Mouse (Mus musculus): ENCODE results near the gene D930020B18Rik. TPM values are rescaled to one million over a fixed set of nuclear protein-coding genes. Genes with fewer than 3 reads are reported as not detected.

The D930020B18Rik gene
- polyA plus RNA-seq, 1 experiment, result 2.8 TPM

DNA sequence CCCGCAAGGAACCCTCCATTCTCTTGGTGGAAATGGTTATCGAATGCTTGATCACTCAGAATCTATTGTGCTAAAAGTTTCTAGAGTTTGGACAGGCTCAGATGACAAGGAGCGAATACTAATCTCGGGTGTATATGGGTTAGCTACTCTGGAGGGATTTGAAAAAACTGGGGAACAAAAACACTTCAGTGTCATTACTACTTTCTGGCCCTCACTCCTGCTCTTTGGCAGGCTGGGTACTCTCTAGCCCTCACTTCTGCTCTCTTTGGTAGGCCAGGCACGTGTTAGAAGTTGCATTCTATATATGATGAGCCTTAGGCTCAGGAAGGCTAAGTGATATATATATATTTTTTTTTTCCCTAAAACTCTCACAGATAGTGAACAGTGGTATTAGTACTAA lies 1.8 kb upstream of the D930020B18Rik start:
- H3K4me1 ChIP-seq (ENCODE audit: control insufficient read depth, insufficient read depth, low read length), result peaks cover 7% of the 10 kb centered on the region
- H3K27ac ChIP-seq (ENCODE audit: control insufficient read depth, insufficient read depth, low read depth, low read length), result no peak overlapping the region
- H3K4me3 ChIP-seq (ENCODE audit: control insufficient read depth, low read depth, low read length), result peak overlapping the region; percentile 9; the same call in 1 of the 2 replicates
- TF ChIP-seq POLR2A (IDR thresholded peaks at IDR 0.05; ENCODE audit: control insufficient read depth, low read depth, low read length), result no peak
- no peak for TF ChIP-seq CTCF (IDR thresholded peaks at IDR 0.05; ENCODE audit: control insufficient read depth, insufficient read depth, insufficient replicate concordance, low read depth, low read length)
- H3K36me3 ChIP-seq (ENCODE audit: control insufficient read depth, insufficient read depth, low read length), result no peaks in the 10 kb centered on the region
- peaks cover 4% of the 10 kb centered on the region for H3K27me3 ChIP-seq (ENCODE audit: control insufficient read depth, insufficient read depth, low read length)

- TF ChIP-seq CTCF (IDR thresholded peaks at IDR 0.05; ENCODE audit: control insufficient read depth, insufficient read depth, insufficient replicate concordance, low read depth, low read length) (no peak; the same call in 1 of the 2 replicates), POLR2A (IDR thresholded peaks at IDR 0.05; ENCODE audit: control insufficient read depth, low read depth, low read length) (no peak)
- Histone ChIP-seq H3K27me3 (ENCODE audit: control insufficient read depth, insufficient read depth, low read length) (peaks cover 4% of the 10 kb centered on the region), H3K36me3 (ENCODE audit: control insufficient read depth, insufficient read depth, low read length) (no peaks in the 10 kb centered on the region), H3K27ac (ENCODE audit: control insufficient read depth, insufficient read depth, low read depth, low read length) (no peak overlapping the region), H3K4me1 (ENCODE audit: control insufficient read depth, insufficient read depth, low read length) (peaks cover 7% of the 10 kb centered on the region), H3K4me3 (ENCODE audit: control insufficient read depth, low read depth, low read length) (peak overlapping the region; percentile 81)
Measured at GRCm38 (mm10) chr10:121640150-121640930, 1.0 kb upstream of the D930020B18Rik start.

DNA sequence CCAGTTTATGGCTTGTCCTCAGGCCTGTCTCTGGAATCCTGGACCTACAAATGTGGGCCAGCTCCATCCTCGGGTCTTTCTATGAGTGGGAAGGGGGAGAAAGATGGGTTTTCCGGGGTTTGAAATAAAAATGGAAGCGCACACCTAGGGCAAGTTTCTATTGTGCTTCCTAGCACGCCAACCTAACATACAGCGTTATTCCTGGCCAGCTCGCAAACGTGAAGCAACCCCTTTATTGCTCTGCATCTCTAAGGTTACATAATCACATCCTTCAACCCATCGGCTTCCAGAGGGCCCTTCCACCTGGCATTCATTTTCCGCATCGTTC lies 480 bp upstream of the D930020B18Rik start:
- Histone ChIP-seq H3K4me3 (ENCODE audit: control insufficient read depth, low read depth, low read length) (peak overlapping the region; percentile 81), H3K4me1 (ENCODE audit: control insufficient read depth, insufficient read depth, low read length) (peaks cover 7% of the 10 kb centered on the region), H3K36me3 (ENCODE audit: control insufficient read depth, insufficient read depth, low read length) (no peaks in the 10 kb centered on the region), H3K27me3 (ENCODE audit: control insufficient read depth, insufficient read depth, low read length) (peaks cover 4% of the 10 kb centered on the region), H3K27ac (ENCODE audit: control insufficient read depth, insufficient read depth, low read depth, low read length) (no peak overlapping the region)
- no peak for TF ChIP-seq CTCF (IDR thresholded peaks at IDR 0.05; ENCODE audit: control insufficient read depth, insufficient read depth, insufficient replicate concordance, low read depth, low read length)
- TF ChIP-seq POLR2A (IDR thresholded peaks at IDR 0.05; ENCODE audit: control insufficient read depth, low read depth, low read length), result no peak

DNA sequence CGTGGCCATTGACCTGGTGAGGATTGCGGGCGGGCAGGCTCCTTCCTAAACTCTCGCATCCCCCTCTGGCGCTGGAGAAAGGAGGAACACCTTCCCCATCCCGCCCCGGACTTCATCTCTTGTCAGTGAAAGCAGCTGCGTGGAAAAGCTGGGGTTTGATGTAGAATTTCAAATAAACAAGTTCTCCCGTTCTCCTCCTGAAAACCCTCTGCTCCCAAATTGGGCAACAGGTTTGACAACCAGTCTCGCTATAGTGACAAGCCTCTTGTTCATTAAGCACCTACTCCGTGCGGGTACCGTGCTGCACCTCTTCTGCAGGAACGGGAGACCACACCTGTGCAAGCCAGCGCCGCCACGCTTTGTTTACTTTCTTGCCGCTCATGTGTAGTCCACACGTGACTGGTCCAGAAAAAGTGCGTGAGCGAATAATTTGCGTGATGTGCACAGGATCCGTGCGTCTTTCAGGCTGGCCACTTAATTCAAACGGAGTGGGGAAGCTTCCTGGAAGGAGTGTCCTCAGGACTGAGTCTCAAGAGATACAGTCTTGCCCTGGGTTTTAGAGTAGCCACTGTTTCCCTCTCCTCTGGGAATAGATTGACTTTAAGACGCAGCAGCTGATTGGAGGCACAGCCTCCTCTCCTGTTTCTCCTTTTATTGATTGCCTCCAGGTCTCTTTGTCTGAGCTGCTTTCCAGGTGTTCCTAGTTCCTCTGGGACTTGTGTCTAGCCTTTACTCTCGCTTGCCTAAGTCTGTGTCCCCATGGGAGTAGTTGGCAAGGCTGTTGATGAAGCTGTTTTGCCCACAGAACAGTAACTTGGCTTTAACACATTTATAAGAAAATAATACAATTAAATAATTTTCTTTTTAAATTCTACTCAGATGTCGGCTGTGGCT lies 913 bp downstream of the D930020B18Rik start:
- Histone ChIP-seq H3K4me1 (ENCODE audit: control insufficient read depth, insufficient read depth, low read length) (peaks cover 7% of the 10 kb centered on the region), H3K27me3 (ENCODE audit: control insufficient read depth, insufficient read depth, low read length) (peaks cover 4% of the 10 kb centered on the region), H3K4me3 (ENCODE audit: control insufficient read depth, low read depth, low read length) (peak overlapping the region; percentile 81), H3K27ac (ENCODE audit: control insufficient read depth, insufficient read depth, low read depth, low read length) (no peak overlapping the region), H3K36me3 (ENCODE audit: control insufficient read depth, insufficient read depth, low read length) (no peaks in the 10 kb centered on the region)
- no peak; the same call in 1 of the 2 replicates for TF ChIP-seq POLR2A (IDR thresholded peaks at IDR 0.05; ENCODE audit: control insufficient read depth, low read depth, low read length)
- TF ChIP-seq CTCF (IDR thresholded peaks at IDR 0.05; ENCODE audit: control insufficient read depth, insufficient read depth, insufficient replicate concordance, low read depth, low read length), result no peak

- Histone ChIP-seq H3K27me3 (ENCODE audit: control insufficient read depth, insufficient read depth, low read length) (peaks cover 4% of the 10 kb centered on the region), H3K36me3 (ENCODE audit: control insufficient read depth, insufficient read depth, low read length) (no peaks in the 10 kb centered on the region), H3K27ac (ENCODE audit: control insufficient read depth, insufficient read depth, low read depth, low read length) (no peak overlapping the region), H3K4me3 (ENCODE audit: control insufficient read depth, low read depth, low read length) (no peak overlapping the region), H3K4me1 (ENCODE audit: control insufficient read depth, insufficient read depth, low read length) (peaks cover 7% of the 10 kb centered on the region)
- TF ChIP-seq POLR2A (IDR thresholded peaks at IDR 0.05; ENCODE audit: control insufficient read depth, low read depth, low read length) (no peak), CTCF (IDR thresholded peaks at IDR 0.05; ENCODE audit: control insufficient read depth, insufficient read depth, insufficient replicate concordance, low read depth, low read length) (no peak)
Measured at GRCm38 (mm10) chr10:121646294-121646693, 4.9 kb downstream of the D930020B18Rik start.

- Histone ChIP-seq H3K4me3 (ENCODE audit: control insufficient read depth, low read depth, low read length) (no peak overlapping the region), H3K27me3 (ENCODE audit: control insufficient read depth, insufficient read depth, low read length) (no peaks in the 10 kb centered on the region), H3K4me1 (ENCODE audit: control insufficient read depth, insufficient read depth, low read length) (no peaks in the 10 kb centered on the region), H3K27ac (ENCODE audit: control insufficient read depth, insufficient read depth, low read depth, low read length) (no peak overlapping the region), H3K36me3 (ENCODE audit: control insufficient read depth, insufficient read depth, low read length) (no peaks in the 10 kb centered on the region)
- TF ChIP-seq POLR2A (IDR thresholded peaks at IDR 0.05; ENCODE audit: control insufficient read depth, low read depth, low read length), result no peak
- TF ChIP-seq CTCF (IDR thresholded peaks at IDR 0.05; ENCODE audit: control insufficient read depth, insufficient read depth, insufficient replicate concordance, low read depth, low read length), result no peak
Measured at GRCm38 (mm10) chr10:121653079-121653478, 11.7 kb downstream of the D930020B18Rik start.

GRCm38 (mm10) chr10:121655907-121656306 lies 14.5 kb downstream of the D930020B18Rik start:
- TF ChIP-seq CTCF (IDR thresholded peaks at IDR 0.05; ENCODE audit: control insufficient read depth, insufficient read depth, insufficient replicate concordance, low read depth, low read length) (no peak), POLR2A (IDR thresholded peaks at IDR 0.05; ENCODE audit: control insufficient read depth, low read depth, low read length) (no peak)
- Histone ChIP-seq H3K36me3 (ENCODE audit: control insufficient read depth, insufficient read depth, low read length) (no peaks in the 10 kb centered on the region), H3K4me1 (ENCODE audit: control insufficient read depth, insufficient read depth, low read length) (no peaks in the 10 kb centered on the region), H3K27ac (ENCODE audit: control insufficient read depth, insufficient read depth, low read depth, low read length) (no peak overlapping the region), H3K4me3 (ENCODE audit: control insufficient read depth, low read depth, low read length) (no peak overlapping the region), H3K27me3 (ENCODE audit: control insufficient read depth, insufficient read depth, low read length) (no peaks in the 10 kb centered on the region)
